Mouse (Mus musculus) kidney, postnatal 14 days (tissue): ENCODE results near the gene Ism1.

Experiments used
- DNase-seq: peaks from one replicate; pipeline ENCODE4 v3.0.0; 2022; ENCODE audit warnings: mixed read lengths

Ism1 gene

DNA sequence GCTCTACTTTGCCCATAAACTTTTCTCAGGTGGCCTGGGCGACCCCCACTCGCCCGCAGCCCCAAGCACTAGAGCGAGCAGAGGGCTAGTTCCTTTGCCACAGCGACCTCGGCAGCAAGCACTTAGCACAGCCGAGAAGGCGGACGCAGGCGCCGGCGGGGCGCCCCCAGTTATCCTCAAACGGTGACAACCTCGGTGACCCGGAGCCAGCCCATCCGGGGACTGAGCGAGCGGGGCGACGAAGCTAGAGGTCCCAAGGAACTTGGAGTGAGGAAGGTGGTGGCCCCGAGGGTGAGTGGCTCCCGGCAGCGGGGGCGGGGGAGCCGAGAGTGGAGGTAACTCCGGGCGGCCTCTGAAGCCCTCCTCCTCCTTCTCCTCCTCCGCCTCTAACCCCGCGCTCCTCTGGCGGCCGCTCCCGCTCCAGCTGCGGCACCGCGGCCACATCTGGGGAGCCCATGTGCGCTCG is at the start of gene Ism1:
Gene Ism1 (plus strand): TSS at position 370 of the 466 bp plus-strand sequence.
- DNase-seq: peak; percentile 45

DNA sequence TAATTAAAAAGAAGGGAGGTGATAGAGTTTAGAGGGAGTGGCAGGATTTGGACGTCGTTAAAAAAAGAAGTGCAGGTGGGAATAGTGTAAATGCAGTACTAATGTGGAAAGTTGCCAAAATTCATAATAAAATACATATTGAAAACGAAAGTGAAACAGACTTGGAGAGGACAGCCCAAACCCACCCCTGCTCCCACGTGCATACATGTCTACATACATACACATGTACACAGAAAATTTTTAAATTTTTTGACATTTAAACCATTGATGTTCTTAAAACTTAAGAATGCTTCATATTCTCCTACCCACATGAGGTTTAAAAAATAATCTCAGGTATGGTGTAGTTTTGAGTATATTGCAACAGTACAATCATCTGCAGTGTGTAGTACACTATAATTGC is 49.2 kb upstream of the Ism1 start:
- no peak for DNase-seq

DNA sequence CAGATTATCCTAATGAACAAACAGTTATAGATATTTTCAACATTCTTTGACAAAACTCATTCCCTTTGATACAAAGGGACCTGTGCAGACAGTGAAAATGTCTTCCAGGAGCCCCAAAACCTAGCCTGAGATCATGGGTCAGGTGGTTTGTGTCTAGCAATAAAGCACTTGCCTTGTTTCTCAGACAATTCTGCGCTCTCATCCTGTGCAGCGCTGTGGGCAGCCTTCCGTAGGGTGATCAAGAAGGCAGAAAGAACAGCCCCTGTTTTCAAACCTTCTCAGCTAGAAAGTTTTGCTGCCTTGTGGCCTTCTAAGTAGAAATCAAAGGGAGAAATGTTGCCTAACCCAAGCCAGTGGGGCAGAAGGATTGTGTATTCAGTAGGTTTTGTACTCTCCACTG is 48.3 kb upstream of the Ism1 start:
- DNase-seq: no peak

- DNase-seq: no peak
Observed at GRCm38 (mm10) chr2:139634506-139634905, 43.5 kb upstream of the Ism1 start.

- DNase-seq: no peak
Observed at GRCm38 (mm10) chr2:139637861-139638260, 40.1 kb upstream of the Ism1 start.

DNA sequence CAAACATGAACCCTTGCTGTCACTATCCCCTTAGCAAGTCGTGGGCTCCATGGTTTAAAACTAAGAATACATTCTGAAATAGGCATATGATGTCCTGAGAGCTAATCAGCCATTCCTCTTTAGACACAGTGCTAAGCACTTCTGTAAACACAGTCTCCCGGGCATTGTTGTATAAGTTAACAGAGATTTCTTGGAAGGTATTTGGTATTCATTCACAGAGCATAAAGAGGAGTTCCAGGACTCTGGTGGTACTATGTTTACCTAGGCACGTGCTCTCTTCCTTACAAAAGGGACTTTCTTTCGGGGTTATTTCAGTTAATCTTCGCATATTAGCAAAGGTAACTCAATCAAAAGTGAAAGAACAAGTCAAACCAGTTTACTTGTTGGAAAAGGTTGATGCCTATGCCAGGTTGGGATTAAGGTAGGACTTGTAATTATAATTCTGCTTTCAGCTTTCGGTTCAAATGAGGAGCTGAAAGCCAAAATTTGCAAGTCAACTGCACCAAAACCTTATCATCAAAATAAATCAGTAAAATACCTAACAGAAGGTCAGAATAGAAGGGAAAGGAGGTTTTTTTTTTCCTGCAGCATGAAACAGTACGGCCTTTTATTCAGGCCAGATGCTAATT is 36.1 kb upstream of the Ism1 start:
- DNase-seq: no peak

DNA sequence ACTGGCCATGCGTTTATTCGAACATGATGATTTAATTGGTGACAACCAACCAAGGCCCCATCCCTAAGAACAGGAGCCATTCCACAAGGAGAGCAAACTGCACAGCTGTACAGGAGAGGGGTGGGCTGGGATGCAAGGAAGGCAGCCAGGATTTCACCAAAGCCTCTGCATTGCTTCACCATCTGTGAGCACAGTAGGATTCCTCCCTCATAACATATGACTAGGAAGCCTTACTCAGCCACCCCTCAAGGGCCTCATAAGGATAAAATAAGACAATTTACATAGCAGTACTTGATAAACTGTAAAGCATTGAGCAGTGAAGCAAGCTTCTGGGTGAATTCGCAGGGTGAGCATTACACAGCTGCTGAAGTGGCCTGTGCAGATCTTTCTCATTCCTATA is 28.5 kb upstream of the Ism1 start:
- DNase-seq: no peak

DNA sequence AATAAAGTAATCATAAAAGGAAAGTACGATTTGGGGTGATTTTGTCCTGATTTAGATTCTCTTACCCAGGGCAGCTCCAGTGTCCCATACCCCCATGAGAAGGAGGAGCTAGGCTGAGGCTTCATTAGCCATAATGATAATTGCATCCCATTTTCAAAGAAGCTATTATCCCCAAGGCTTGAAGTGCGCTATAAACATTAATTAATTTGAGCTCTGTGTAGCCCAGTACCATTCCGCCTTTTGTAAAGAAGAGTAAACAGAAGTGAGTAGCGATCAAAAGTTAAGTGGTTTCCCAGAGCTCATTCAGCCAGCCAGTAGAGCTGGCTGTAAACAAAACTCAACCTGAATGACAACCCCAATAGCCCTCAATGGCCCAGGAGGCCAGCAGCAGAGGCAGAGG is 21.2 kb upstream of the Ism1 start:
- DNase-seq: no peak

- no peak for DNase-seq
Observed at GRCm38 (mm10) chr2:139671838-139672237, 6.1 kb upstream of the Ism1 start.

GRCm38 (mm10) chr2:139672371-139672770 is 5.6 kb upstream of the Ism1 start:
- no peak for DNase-seq

GRCm38 (mm10) chr2:139677065-139677762 is 764 bp upstream of the Ism1 start:
- peak; percentile 75 for DNase-seq

GRCm38 (mm10) chr2:139678275-139679140 is 530 bp downstream of the Ism1 start:
- DNase-seq: peak; percentile 58

DNA sequence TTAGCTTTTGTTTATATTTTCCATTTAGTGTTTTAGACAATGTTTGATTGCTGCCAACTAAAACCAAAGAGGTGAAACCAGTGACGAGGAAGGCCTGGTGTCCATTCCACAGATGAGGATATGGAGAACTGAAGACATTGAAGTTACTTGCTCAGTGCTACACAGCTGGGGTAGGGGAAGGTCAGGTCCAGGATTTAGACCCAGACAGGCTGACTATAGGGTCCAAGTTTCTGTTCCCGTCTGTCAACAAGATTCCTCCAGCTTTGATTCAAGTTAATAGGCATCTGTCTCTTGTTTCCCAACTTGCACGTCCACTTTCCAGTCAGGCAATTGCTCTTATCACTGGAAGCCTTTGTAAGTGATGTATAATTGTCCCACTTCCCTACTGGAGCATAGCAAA is 4.6 kb downstream of the Ism1 start:
- no peak for DNase-seq

GRCm38 (mm10) chr2:139689442-139690003 is 11.5 kb downstream of the Ism1 start:
- no peak for DNase-seq

DNA sequence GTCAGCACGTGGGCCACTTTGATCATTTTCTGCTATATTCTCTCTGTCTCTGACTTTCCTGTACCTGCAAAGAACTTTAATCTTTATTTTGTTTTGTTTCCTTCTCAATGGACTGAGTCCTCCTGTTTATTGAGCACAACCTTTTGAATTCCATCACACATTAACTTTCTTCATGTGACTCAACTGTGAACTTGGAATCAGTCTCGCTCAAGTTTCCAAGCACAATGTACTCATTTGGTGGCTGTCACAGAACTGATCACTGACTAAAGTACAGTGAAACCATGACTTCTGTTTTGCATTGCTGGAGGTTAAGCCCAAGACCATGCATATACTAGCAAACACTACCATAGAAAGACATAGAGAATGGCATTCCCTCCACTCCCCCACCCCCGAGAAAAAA is 15.5 kb downstream of the Ism1 start:
- peak; percentile 15 for DNase-seq

GRCm38 (mm10) chr2:139694638-139695037 is 16.7 kb downstream of the Ism1 start:
- DNase-seq: no peak

GRCm38 (mm10) chr2:139696578-139696977 is 18.6 kb downstream of the Ism1 start:
- DNase-seq: no peak

- no peak for DNase-seq
Observed at GRCm38 (mm10) chr2:139700609-139701008, 22.6 kb downstream of the Ism1 start.

DNA sequence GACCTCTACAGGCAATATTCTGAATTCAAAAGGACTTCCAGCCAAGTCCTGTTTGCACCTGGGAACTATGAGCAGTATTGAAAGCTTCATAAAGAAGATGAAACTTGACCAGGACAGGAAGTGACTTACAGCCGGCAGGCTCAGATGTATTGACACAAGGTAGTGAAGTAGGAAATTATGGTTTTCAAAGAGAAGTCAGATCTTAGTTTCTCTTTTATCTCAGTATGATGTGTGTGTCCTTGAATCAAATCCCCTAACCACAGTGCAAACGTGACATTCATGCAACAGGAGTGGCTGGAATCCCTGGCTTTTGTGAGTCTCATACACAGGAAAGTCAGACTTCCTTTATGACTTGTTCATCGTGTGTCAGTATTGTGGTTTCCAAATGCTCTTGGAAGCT is 27.0 kb downstream of the Ism1 start:
- no peak for DNase-seq

DNA sequence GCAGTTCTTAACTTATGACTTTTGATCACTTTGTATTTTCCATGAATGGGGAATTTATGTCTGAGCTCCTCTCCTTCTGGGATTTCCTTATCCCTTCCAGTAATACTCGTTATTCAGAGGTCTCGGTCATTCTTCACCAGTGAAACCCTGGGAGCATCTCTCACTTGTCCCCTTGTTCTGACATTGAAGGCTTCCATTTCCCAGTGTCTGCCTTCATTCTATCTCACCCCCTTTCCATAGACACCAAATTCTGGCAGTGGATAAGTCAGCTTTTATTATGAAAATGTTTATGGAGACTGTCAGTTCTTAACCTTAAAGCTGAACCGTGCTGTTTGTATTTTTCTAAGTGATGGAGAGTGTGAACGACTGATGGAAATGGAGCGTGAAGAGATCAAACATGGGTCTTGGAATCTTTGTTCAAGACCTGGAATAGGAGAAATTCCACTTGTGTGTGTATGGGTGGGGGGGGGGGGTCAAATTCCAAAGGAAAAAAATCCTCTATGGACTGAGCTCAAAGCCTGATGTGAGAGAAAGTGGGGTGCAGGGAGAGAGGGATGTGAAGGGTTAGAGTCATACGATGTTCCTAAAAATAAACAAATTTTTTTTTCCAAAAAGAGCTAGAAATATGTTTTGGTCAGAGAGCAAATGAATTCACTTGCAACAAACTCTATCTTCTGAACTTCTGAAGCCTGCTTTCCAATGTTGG is 30.4 kb downstream of the Ism1 start:
- no peak for DNase-seq

GRCm38 (mm10) chr2:139711640-139712039 is 33.7 kb downstream of the Ism1 start:
- DNase-seq: no peak

DNA sequence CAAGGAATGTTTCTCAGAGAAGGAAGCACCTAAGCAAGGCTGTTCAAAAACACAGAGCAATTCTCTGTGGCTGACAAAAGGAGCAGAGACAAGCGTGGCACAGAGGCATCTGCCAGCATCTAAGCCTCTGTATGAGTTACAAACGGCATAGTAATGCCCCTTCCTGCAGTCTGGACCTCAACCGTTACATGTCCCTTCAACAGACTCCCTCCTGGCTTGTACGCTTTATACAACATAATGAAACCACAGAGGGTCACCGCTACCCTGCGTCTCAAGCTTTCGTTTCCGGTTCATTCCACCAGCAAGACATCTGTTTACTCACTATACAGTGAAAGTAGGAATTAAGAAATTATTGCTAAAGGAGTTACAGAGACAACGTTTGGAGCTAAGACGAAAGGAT is 34.1 kb downstream of the Ism1 start:
- no peak for DNase-seq

DNA sequence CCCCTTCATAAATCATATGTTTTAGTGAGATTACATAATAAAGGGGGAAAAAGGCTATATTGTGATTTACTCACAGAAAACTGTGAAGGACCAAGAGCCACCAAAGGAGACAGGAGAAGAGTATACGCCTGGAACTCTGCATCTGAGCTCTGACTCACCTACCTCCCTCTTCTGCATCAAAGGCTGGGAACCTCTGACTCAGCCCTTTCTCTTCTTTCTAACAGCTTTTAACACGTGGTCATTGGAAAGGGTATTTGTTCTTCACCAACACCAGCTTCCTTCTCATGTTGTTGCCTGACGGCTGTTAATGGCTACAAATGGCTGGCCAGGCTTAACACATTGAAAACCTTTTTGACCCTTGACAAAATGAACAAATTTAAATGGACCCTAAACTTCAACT is 36.2 kb downstream of the Ism1 start:
- no peak for DNase-seq
